Mouse (Mus musculus): ENCODE results near the gene Taok2. TPM values are rescaled to one million over a fixed set of nuclear protein-coding genes. Genes with fewer than 3 reads are reported as not detected.

Taok2 gene
- polyA plus RNA-seq, 1 experiment = 97.0 TPM

- Histone ChIP-seq H3K4me3 (ENCODE audit: extremely low read depth, insufficient read depth, insufficient read length) (peak overlapping the region; percentile 87), H3K27me3 (ENCODE audit: control insufficient read depth, insufficient read depth, low read length) (no peaks in the 10 kb centered on the region), H3K36me3 (ENCODE audit: control insufficient read depth, insufficient read depth, low read length) (0 out of 2 replicates have a peak, but pooled peaks cover 1% of the 10 kb centered on the region), H3K27ac (ENCODE audit: insufficient read depth, low read length) (peak overlapping the region; percentile 81), H3K4me1 (ENCODE audit: control insufficient read depth, insufficient read depth, insufficient read length) (peaks cover 8% of the 10 kb centered on the region)
- DNase-seq (ENCODE audit: low read depth in 1 of 2, low spot score in 2 of 2) = peak; percentile 70 to 95
- 14% methylated on average over 37 of the region's 37 CpGs for WGBS
- TF ChIP-seq CTCF (IDR thresholded peaks at IDR 0.05; ENCODE audit: extremely low read depth, insufficient read depth, insufficient read length, insufficient replicate concordance) = no peak
- peak; percentile 73; the same call in 1 of the 2 replicates for TF ChIP-seq POLR2A (IDR thresholded peaks at IDR 0.05; ENCODE audit: low read depth, low read length)
These were observed 13.8 kb upstream of the Taok2 start for GRCm38 (mm10) chr7:126898102-126898990.

GRCm38 (mm10) chr7:126897390-126898101 is 13.0 kb upstream of the Taok2 start:
- H3K36me3 ChIP-seq (ENCODE audit: control insufficient read depth, insufficient read depth, low read length) = 0 out of 2 replicates have a peak, but pooled peaks cover 1% of the 10 kb centered on the region
- H3K4me1 ChIP-seq (ENCODE audit: control insufficient read depth, insufficient read depth, insufficient read length) = peaks cover 8% of the 10 kb centered on the region
- peak overlapping the region; percentile 87 for H3K4me3 ChIP-seq (ENCODE audit: extremely low read depth, insufficient read depth, insufficient read length)
- DNase-seq (ENCODE audit: low read depth in 1 of 2, low spot score in 2 of 2) = peak; percentile 22 to 26
- TF ChIP-seq CTCF (IDR thresholded peaks at IDR 0.05; ENCODE audit: extremely low read depth, insufficient read depth, insufficient read length, insufficient replicate concordance) (no peak), POLR2A (IDR thresholded peaks at IDR 0.05; ENCODE audit: low read depth, low read length) (no peak)
- H3K27me3 ChIP-seq (ENCODE audit: control insufficient read depth, insufficient read depth, low read length) = no peaks in the 10 kb centered on the region
- WGBS = 1% methylated on average over 16 of the region's 16 CpGs
- peak overlapping the region; percentile 81 for H3K27ac ChIP-seq (ENCODE audit: insufficient read depth, low read length)

- H3K27me3 ChIP-seq (ENCODE audit: control insufficient read depth, insufficient read depth, low read length) = no peaks in the 10 kb centered on the region
- WGBS = 68% methylated on average over 5 of the region's 5 CpGs
- peaks cover 8% of the 10 kb centered on the region for H3K4me1 ChIP-seq (ENCODE audit: control insufficient read depth, insufficient read depth, insufficient read length)
- 0 out of 2 replicates have a peak, but pooled peaks cover 1% of the 10 kb centered on the region for H3K36me3 ChIP-seq (ENCODE audit: control insufficient read depth, insufficient read depth, low read length)
- TF ChIP-seq POLR2A (IDR thresholded peaks at IDR 0.05; ENCODE audit: low read depth, low read length) (no peak), CTCF (IDR thresholded peaks at IDR 0.05; ENCODE audit: extremely low read depth, insufficient read depth, insufficient read length, insufficient replicate concordance) (no peak)
- peak overlapping the region; percentile 81 for H3K27ac ChIP-seq (ENCODE audit: insufficient read depth, low read length)
- DNase-seq (ENCODE audit: low read depth in 1 of 2, low spot score in 2 of 2) = no peak
- no peak overlapping the region for H3K4me3 ChIP-seq (ENCODE audit: extremely low read depth, insufficient read depth, insufficient read length)
These were observed 12.4 kb upstream of the Taok2 start for GRCm38 (mm10) chr7:126896912-126897311.

- 61% methylated on average over 7 of the region's 7 CpGs for WGBS
- Histone ChIP-seq H3K27me3 (ENCODE audit: control insufficient read depth, insufficient read depth, low read length) (no peaks in the 10 kb centered on the region), H3K36me3 (ENCODE audit: control insufficient read depth, insufficient read depth, low read length) (0 out of 2 replicates have a peak, but pooled peaks cover 4% of the 10 kb centered on the region), H3K27ac (ENCODE audit: insufficient read depth, low read length) (no peak overlapping the region; the same call in 1 of the 2 replicates), H3K4me1 (ENCODE audit: control insufficient read depth, insufficient read depth, insufficient read length) (peaks cover under 1% of the 10 kb centered on the region; the same call in 1 of the 2 replicates), H3K4me3 (ENCODE audit: extremely low read depth, insufficient read depth, insufficient read length) (no peak overlapping the region)
- TF ChIP-seq CTCF (IDR thresholded peaks at IDR 0.05; ENCODE audit: extremely low read depth, insufficient read depth, insufficient read length, insufficient replicate concordance) (peak; percentile 23; the same call in 1 of the 2 replicates), POLR2A (IDR thresholded peaks at IDR 0.05; ENCODE audit: low read depth, low read length) (no peak)
- no peak for DNase-seq (ENCODE audit: low read depth in 1 of 2, low spot score in 2 of 2)
These were observed 4.3 kb upstream of the Taok2 start for GRCm38 (mm10) chr7:126888852-126889251.

GRCm38 (mm10) chr7:126887281-126887680 is 2.8 kb upstream of the Taok2 start:
- Histone ChIP-seq H3K4me3 (ENCODE audit: extremely low read depth, insufficient read depth, insufficient read length) (no peak overlapping the region), H3K4me1 (ENCODE audit: control insufficient read depth, insufficient read depth, insufficient read length) (peaks cover 9% of the 10 kb centered on the region; the same call in 1 of the 2 replicates), H3K27me3 (ENCODE audit: control insufficient read depth, insufficient read depth, low read length) (no peaks in the 10 kb centered on the region), H3K27ac (ENCODE audit: insufficient read depth, low read length) (no peak overlapping the region), H3K36me3 (ENCODE audit: control insufficient read depth, insufficient read depth, low read length) (0 out of 2 replicates have a peak, but pooled peaks cover 4% of the 10 kb centered on the region)
- 92% methylated on average over 5 of the region's 5 CpGs for WGBS
- no peak for DNase-seq (ENCODE audit: low read depth in 1 of 2, low spot score in 2 of 2)
- no peak for TF ChIP-seq POLR2A (IDR thresholded peaks at IDR 0.05; ENCODE audit: low read depth, low read length)
- TF ChIP-seq CTCF (IDR thresholded peaks at IDR 0.05; ENCODE audit: extremely low read depth, insufficient read depth, insufficient read length, insufficient replicate concordance) = no peak

GRCm38 (mm10) chr7:126883731-126884181 is 747 bp downstream of the Taok2 start:
- Histone ChIP-seq H3K27ac (ENCODE audit: insufficient read depth, low read length) (peak overlapping the region; percentile 96), H3K4me3 (ENCODE audit: extremely low read depth, insufficient read depth, insufficient read length) (peak overlapping the region; percentile 77), H3K4me1 (ENCODE audit: control insufficient read depth, insufficient read depth, insufficient read length) (peaks cover 17% of the 10 kb centered on the region; the same call in 1 of the 2 replicates), H3K36me3 (ENCODE audit: control insufficient read depth, insufficient read depth, low read length) (peaks cover 16% of the 10 kb centered on the region), H3K27me3 (ENCODE audit: control insufficient read depth, insufficient read depth, low read length) (no peaks in the 10 kb centered on the region)
- TF ChIP-seq CTCF (IDR thresholded peaks at IDR 0.05; ENCODE audit: extremely low read depth, insufficient read depth, insufficient read length, insufficient replicate concordance) (no peak), POLR2A (IDR thresholded peaks at IDR 0.05; ENCODE audit: low read depth, low read length) (no peak)
- 2% methylated on average over 15 of the region's 15 CpGs for WGBS
- DNase-seq (ENCODE audit: low read depth in 1 of 2, low spot score in 2 of 2) = no peak
